Mouse (Mus musculus): Measurements from ENCODE around the gene Commd9. TPM values are rescaled to one million over a fixed set of nuclear protein-coding genes. Genes with fewer than 3 reads are reported as not detected.

The Commd9 gene
- polyA plus RNA-seq (2014; fragmentation: Nextera tagmentation; extraction: Ambion mirVana) = 109 and 110 TPM in 2 replicates

DNA sequence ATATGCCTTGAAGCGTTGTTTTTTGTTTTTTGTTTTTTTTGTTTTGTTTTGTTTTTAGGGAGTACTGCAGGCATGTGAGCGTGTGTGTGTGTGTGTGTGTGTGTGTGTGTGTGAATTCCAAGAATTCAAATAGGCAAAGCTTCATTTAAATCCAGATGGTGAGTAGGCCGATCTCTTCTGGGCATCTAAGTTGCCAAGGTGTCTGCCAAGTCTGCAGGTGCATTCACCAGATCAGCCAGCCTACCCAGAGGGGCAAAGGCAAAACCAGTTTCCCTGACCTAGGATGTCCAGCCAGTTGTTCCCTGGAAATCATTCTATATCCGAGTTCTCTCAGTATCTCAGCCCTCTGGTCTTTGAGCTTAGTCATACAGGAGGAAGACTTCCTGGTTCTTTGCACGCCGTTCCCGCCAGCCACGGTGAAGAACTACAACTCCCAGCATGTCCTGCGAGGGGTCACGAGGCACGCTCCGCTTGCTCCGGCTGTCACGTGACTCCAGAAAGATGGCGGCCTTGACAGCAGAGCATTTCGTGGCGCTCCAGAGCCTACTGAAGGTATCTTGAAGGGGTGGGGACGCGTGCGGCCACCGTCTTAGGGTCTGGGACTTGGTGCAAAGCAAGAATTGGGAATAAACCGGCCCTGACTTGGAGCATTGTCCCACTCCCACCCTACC lies at the start of gene Commd9:
TSS of gene Commd9 (plus strand) at position 480 of the 671 bp plus-strand sequence.
- ATAC-seq (ENCODE audit: low FRiP score, low TSS enrichment) (peak; percentile 97), DNase-seq (peak; percentile 96)
- H3K27ac ChIP-seq (replicated peaks; ENCODE audit: low read depth, low read length) = 0 out of 2 replicates have a peak within 1 kb of the TSS, but pooled peaks have one; percentile 23
- peak within 1 kb of the TSS; percentile 46 for H3K4me3 ChIP-seq (replicated peaks; ENCODE audit: low read depth, low read length)
- peak within 1 kb of the TSS; percentile 42 for H3K9ac ChIP-seq (replicated peaks; ENCODE audit: low read length)
- H3K4me2 ChIP-seq (ENCODE audit: low read length) = peak within 1 kb of the TSS; percentile 65
- H3K27me3 ChIP-seq (ENCODE audit: control insufficient read depth, insufficient read depth, low read length) = no peaks in the 10 kb centered on the region
- WGBS = 13% methylated on average over 22 of the region's 22 CpGs
- H3K36me3 ChIP-seq (ENCODE audit: control insufficient read depth, insufficient read depth, low read length) = no peaks in the 10 kb centered on the region
- H3K9me3 ChIP-seq (ENCODE audit: control insufficient read depth, low read length) = no peaks in the 10 kb centered on the region
- H3K4me1 ChIP-seq (ENCODE audit: control insufficient read depth, insufficient read depth, low read length) = peaks cover 9% of the 10 kb centered on the region

GRCm38 (mm10) chr2:101842756-101843155 lies 43.3 kb upstream of the Commd9 start:
- WGBS = 89% methylated on average over 7 of the region's 7 CpGs
- H3K4me2 ChIP-seq (ENCODE audit: low read length) = no peak overlapping the region
- no peak overlapping the region for H3K4me3 ChIP-seq (replicated peaks; ENCODE audit: low read depth, low read length)
- ATAC-seq (ENCODE audit: low FRiP score, low TSS enrichment) (no peak), DNase-seq (no peak)
- no peak overlapping the region for H3K27ac ChIP-seq (replicated peaks; ENCODE audit: low read depth, low read length)
- H3K4me1 ChIP-seq (ENCODE audit: control insufficient read depth, insufficient read depth, low read length) = no peaks in the 10 kb centered on the region
- H3K9ac ChIP-seq (replicated peaks; ENCODE audit: low read length) = no peak overlapping the region
- no peaks in the 10 kb centered on the region for H3K27me3 ChIP-seq (ENCODE audit: control insufficient read depth, insufficient read depth, low read length)
- H3K36me3 ChIP-seq (ENCODE audit: control insufficient read depth, insufficient read depth, low read length) = no peaks in the 10 kb centered on the region
- no peaks in the 10 kb centered on the region for H3K9me3 ChIP-seq (ENCODE audit: control insufficient read depth, low read length)

- ATAC-seq (ENCODE audit: low FRiP score, low TSS enrichment) = no peak
- no peaks in the 10 kb centered on the region for H3K36me3 ChIP-seq (ENCODE audit: control insufficient read depth, insufficient read depth, low read length)
- H3K27ac ChIP-seq (replicated peaks; ENCODE audit: low read depth, low read length) = no peak overlapping the region
- H3K9me3 ChIP-seq (ENCODE audit: control insufficient read depth, low read length) = no peaks in the 10 kb centered on the region
- H3K27me3 ChIP-seq (ENCODE audit: control insufficient read depth, insufficient read depth, low read length) = no peaks in the 10 kb centered on the region
- H3K9ac ChIP-seq (replicated peaks; ENCODE audit: low read length) = no peak overlapping the region
- no peak for DNase-seq
- H3K4me2 ChIP-seq (ENCODE audit: low read length) = no peak overlapping the region
- H3K4me3 ChIP-seq (replicated peaks; ENCODE audit: low read depth, low read length) = no peak overlapping the region
- no peaks in the 10 kb centered on the region for H3K4me1 ChIP-seq (ENCODE audit: control insufficient read depth, insufficient read depth, low read length)
- WGBS = 64% methylated on average over 7 of the region's 7 CpGs
Measured at GRCm38 (mm10) chr2:101854792-101855191, 31.3 kb upstream of the Commd9 start.

GRCm38 (mm10) chr2:101856174-101856573 lies 29.9 kb upstream of the Commd9 start:
- no peaks in the 10 kb centered on the region for H3K9me3 ChIP-seq (ENCODE audit: control insufficient read depth, low read length)
- H3K9ac ChIP-seq (replicated peaks; ENCODE audit: low read length) = no peak overlapping the region
- H3K4me3 ChIP-seq (replicated peaks; ENCODE audit: low read depth, low read length) = no peak overlapping the region
- ATAC-seq (ENCODE audit: low FRiP score, low TSS enrichment) (no peak), DNase-seq (no peak)
- H3K4me2 ChIP-seq (ENCODE audit: low read length) = no peak overlapping the region
- H3K27me3 ChIP-seq (ENCODE audit: control insufficient read depth, insufficient read depth, low read length) = no peaks in the 10 kb centered on the region
- H3K36me3 ChIP-seq (ENCODE audit: control insufficient read depth, insufficient read depth, low read length) = no peaks in the 10 kb centered on the region
- WGBS = 92% methylated on average over 9 of the region's 9 CpGs
- no peaks in the 10 kb centered on the region for H3K4me1 ChIP-seq (ENCODE audit: control insufficient read depth, insufficient read depth, low read length)
- H3K27ac ChIP-seq (replicated peaks; ENCODE audit: low read depth, low read length) = no peak overlapping the region

- Histone ChIP-seq H3K27me3 (ENCODE audit: control insufficient read depth, insufficient read depth, low read length) (no peaks in the 10 kb centered on the region), H3K36me3 (ENCODE audit: control insufficient read depth, insufficient read depth, low read length) (no peaks in the 10 kb centered on the region), H3K4me3 (replicated peaks; ENCODE audit: low read depth, low read length) (no peak overlapping the region), H3K4me1 (ENCODE audit: control insufficient read depth, insufficient read depth, low read length) (no peaks in the 10 kb centered on the region), H3K4me2 (ENCODE audit: low read length) (no peak overlapping the region), H3K9ac (replicated peaks; ENCODE audit: low read length) (no peak overlapping the region), H3K27ac (replicated peaks; ENCODE audit: low read depth, low read length) (no peak overlapping the region), H3K9me3 (ENCODE audit: control insufficient read depth, low read length) (no peaks in the 10 kb centered on the region)
- DNase-seq (no peak), ATAC-seq (ENCODE audit: low FRiP score, low TSS enrichment) (no peak)
- WGBS = 84% methylated on average over 3 of the region's 3 CpGs
Measured at GRCm38 (mm10) chr2:101860920-101861485, 25.0 kb upstream of the Commd9 start.

GRCm38 (mm10) chr2:101862219-101863123 lies 23.6 kb upstream of the Commd9 start:
- ATAC-seq (ENCODE audit: low FRiP score, low TSS enrichment) (no peak), DNase-seq (peak; percentile 26)
- Histone ChIP-seq H3K27ac (replicated peaks; ENCODE audit: low read depth, low read length) (no peak overlapping the region), H3K36me3 (ENCODE audit: control insufficient read depth, insufficient read depth, low read length) (no peaks in the 10 kb centered on the region), H3K4me3 (replicated peaks; ENCODE audit: low read depth, low read length) (no peak overlapping the region), H3K9ac (replicated peaks; ENCODE audit: low read length) (no peak overlapping the region), H3K4me2 (ENCODE audit: low read length) (no peak overlapping the region), H3K27me3 (ENCODE audit: control insufficient read depth, insufficient read depth, low read length) (no peaks in the 10 kb centered on the region), H3K9me3 (ENCODE audit: control insufficient read depth, low read length) (no peaks in the 10 kb centered on the region), H3K4me1 (ENCODE audit: control insufficient read depth, insufficient read depth, low read length) (no peaks in the 10 kb centered on the region)
- 79% methylated on average over 15 of the region's 15 CpGs for WGBS

DNA sequence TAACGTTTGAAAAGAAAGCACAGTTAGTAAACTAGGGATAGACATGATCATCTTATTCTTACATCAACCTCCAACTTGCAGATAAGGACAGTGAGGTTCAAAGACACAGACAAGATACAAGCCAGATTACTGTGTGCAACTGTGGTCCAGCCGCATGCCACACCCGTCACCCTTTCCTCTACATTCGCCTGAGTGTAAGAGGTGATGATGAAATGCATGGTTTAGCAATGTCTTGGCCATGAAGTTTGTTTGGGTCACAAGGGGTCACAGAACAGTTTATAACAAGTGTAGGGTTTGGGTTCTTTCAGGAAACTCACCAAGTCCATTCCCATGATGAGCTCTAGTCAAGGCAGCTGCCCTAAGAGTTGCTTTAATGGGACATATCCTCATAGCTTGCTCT lies 17.4 kb upstream of the Commd9 start:
- 97% methylated on average over 4 of the region's 4 CpGs for WGBS

GRCm38 (mm10) chr2:101871179-101871578 lies 14.9 kb upstream of the Commd9 start:
- no peak for ATAC-seq (ENCODE audit: low FRiP score, low TSS enrichment)
- Histone ChIP-seq H3K27me3 (ENCODE audit: control insufficient read depth, insufficient read depth, low read length) (no peaks in the 10 kb centered on the region), H3K4me3 (replicated peaks; ENCODE audit: low read depth, low read length) (no peak overlapping the region), H3K9me3 (ENCODE audit: control insufficient read depth, low read length) (no peaks in the 10 kb centered on the region), H3K9ac (replicated peaks; ENCODE audit: low read length) (no peak overlapping the region), H3K4me2 (ENCODE audit: low read length) (peak overlapping the region; percentile 28; the same call in 1 of the 2 replicates), H3K27ac (replicated peaks; ENCODE audit: low read depth, low read length) (no peak overlapping the region), H3K4me1 (ENCODE audit: control insufficient read depth, insufficient read depth, low read length) (no peaks in the 10 kb centered on the region), H3K36me3 (ENCODE audit: control insufficient read depth, insufficient read depth, low read length) (no peaks in the 10 kb centered on the region)
- peak; percentile 76 for DNase-seq
- 35% methylated on average over 14 of the region's 14 CpGs for whole genome bisulfite sequencing

More for the DNA sequence above, 17.4 kb upstream of the Commd9 start:
- H3K27me3 ChIP-seq (ENCODE audit: control insufficient read depth, insufficient read depth, low read length) = no peaks in the 10 kb centered on the region
- no peak overlapping the region for H3K27ac ChIP-seq (replicated peaks; ENCODE audit: low read depth, low read length)
- no peaks in the 10 kb centered on the region for H3K36me3 ChIP-seq (ENCODE audit: control insufficient read depth, insufficient read depth, low read length)
- no peak for ATAC-seq (ENCODE audit: low FRiP score, low TSS enrichment)
- DNase-seq = no peak
- H3K4me3 ChIP-seq (replicated peaks; ENCODE audit: low read depth, low read length) = no peak overlapping the region
- no peak overlapping the region for H3K4me2 ChIP-seq (ENCODE audit: low read length)
- H3K9ac ChIP-seq (replicated peaks; ENCODE audit: low read length) = no peak overlapping the region
- H3K9me3 ChIP-seq (ENCODE audit: control insufficient read depth, low read length) = no peaks in the 10 kb centered on the region
- no peaks in the 10 kb centered on the region for H3K4me1 ChIP-seq (ENCODE audit: control insufficient read depth, insufficient read depth, low read length)

Data from midbrain, embryonic 14.5 days (tissue).